Mouse (Mus musculus) kidney, postnatal 10 days (tissue): ENCODE measurements around the gene Cacnb3.
"Not testable (repeated sequence)": the region's sequence is repeated elsewhere in the genome, so short reads cannot be mapped to it uniquely, and the experiment has no call there.

ENCODE experiments used
- DNase-seq: peaks from one replicate; pipeline ENCODE4 v3.0.0; 2021; ENCODE audit warnings: mixed read lengths

The Cacnb3 gene

GRCm38 (mm10) chr15:98630540-98630939, at the start of gene Cacnb3:
Cacnb3 (plus strand) TSS chr15:98630840.
- DNase-seq, result no peak

GRCm38 (mm10) chr15:98582410-98582809, 48.2 kb upstream of the Cacnb3 start:
- peak; percentile 74 for DNase-seq

GRCm38 (mm10) chr15:98582996-98583395, 47.6 kb upstream of the Cacnb3 start:
- DNase-seq, result no peak

DNA sequence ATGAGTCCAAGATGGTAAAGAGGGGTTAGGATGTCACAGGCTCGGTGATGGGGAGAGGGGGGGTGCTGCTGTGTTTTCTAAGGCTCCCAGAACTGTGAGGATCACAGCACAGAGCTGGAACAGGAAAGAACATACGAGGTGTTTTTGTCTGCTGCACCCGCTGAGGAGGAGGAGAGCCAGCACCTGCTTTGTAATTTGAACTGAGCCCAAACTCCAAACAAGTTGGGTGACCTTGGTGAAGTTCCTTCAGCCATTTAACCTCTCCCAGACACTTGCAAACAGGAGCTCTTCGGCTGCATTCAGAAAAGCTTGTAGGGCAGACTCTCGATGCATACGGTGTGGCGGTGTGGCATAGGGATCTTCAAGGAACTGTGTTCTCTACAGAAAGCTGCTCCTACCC, 45.2 kb upstream of the Cacnb3 start:
- no peak for DNase-seq

- not testable (repeated sequence) for DNase-seq
Observed at GRCm38 (mm10) chr15:98586141-98586540, 44.5 kb upstream of the Cacnb3 start.

DNA sequence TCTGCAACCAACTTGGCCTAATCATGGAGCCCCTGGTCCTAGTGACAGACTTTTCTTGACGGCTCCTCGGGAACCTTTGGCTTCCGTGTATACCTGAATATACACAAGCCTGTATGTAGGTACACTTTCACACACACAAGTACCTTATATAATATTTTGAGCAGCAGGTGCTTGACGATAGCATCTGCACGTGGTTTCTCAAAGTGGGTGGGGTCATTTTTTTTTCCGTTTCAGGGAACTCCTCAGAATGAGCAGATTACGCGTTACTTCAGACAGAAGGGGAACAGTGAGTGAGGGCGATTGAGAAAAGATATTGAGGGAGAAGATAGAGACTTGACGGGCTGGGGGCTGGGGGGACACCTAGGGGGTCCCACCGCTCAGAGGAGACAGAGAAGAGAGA, 42.9 kb upstream of the Cacnb3 start:
- no peak for DNase-seq

- DNase-seq, result no peak
Observed at GRCm38 (mm10) chr15:98589640-98590336, 40.9 kb upstream of the Cacnb3 start.

DNA sequence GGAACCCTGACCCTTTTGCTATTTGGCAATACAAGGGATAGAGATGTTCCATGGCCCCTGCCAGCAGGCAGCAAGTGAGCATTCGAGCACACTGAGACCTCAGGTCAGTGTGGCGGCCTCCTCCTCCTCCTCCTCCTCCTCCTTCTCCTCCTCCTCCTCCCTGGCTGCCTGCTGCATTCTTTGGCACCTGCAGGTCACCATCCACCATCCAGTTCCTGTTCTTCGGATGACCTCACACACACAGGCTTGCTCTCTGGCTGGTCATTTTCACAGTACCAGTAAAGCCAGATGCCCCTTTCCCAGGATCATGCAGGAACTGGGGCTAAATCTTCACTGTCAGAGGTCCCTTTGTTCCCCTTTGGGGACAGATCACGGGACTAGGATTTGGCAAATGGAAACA, 39.2 kb upstream of the Cacnb3 start:
- no peak for DNase-seq

- no peak for DNase-seq
Observed at GRCm38 (mm10) chr15:98594193-98594592, 36.4 kb upstream of the Cacnb3 start.

GRCm38 (mm10) chr15:98595049-98595448, 35.6 kb upstream of the Cacnb3 start:
- DNase-seq, result no peak

DNA sequence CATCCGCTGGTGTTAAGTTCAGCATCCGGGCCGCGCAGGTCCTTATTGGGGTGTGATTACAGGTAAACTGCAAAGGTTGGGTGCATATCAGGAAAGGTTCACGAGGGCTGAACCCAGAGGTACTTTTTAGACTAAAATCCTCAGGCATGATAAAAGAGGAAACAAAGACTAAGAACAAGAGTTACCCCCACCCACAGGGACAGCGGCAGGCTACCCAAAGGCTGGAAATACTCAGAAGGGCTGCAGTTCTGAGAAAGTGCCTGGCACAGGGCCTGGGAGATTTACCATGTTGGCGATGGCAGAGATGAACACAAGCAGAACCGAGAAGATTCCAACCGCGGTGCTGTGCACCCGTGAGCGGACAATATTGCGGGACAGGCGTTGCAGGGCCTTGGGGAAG, 34.0 kb upstream of the Cacnb3 start:
- DNase-seq, result no peak

DNA sequence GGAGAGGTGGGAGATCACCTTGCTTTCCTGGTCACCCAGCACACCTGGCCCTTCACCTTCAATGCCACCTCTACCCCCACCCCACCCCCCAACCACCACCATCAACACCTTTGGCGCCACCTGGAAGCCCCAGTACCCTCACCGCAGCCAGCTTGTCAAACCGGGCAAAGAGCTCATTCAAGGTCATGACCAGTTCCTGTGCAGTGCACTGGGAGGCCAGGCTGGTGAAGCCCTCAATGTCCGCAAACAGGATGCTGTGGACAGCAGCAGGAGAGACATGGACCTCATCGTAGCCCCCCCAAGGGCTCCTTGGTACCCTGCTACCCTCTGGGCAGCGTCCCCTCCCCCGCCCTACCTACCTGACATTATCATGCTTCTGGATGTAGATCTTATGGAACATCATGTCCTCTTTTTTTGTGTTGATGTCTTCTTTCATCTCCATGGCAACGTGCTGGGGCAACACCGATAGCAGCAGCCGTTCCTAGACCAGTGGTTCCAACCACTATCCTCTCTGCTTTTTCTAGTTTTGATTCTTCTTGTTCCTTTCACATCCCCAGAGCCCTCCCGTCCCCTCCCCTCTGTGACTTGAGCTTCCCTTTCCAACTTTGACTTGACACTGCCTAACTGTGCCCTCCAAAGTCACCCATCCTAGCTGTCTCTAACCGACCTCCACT, 30.5 kb upstream of the Cacnb3 start:
- no peak for DNase-seq

DNA sequence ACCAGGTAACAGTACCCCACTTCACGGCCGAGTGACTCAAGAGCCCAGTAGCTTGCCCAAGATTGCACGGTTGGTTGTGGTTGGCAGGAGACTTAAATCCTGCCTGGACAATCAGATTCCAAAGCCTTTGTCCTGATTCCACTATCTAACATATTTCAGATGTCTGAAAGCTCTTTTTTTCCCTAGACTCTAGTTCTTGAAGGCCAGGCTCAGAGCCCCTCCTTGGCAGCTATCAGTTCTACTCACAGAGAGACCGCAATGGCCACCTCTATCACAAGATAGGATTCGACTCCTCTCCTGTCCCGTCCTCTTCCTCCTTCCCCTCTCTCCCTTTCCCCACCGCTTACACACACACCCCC, 28.8 kb upstream of the Cacnb3 start:
- DNase-seq, result no peak

- peak; percentile 62 for DNase-seq
Observed at GRCm38 (mm10) chr15:98602191-98602881, 28.3 kb upstream of the Cacnb3 start.

DNA sequence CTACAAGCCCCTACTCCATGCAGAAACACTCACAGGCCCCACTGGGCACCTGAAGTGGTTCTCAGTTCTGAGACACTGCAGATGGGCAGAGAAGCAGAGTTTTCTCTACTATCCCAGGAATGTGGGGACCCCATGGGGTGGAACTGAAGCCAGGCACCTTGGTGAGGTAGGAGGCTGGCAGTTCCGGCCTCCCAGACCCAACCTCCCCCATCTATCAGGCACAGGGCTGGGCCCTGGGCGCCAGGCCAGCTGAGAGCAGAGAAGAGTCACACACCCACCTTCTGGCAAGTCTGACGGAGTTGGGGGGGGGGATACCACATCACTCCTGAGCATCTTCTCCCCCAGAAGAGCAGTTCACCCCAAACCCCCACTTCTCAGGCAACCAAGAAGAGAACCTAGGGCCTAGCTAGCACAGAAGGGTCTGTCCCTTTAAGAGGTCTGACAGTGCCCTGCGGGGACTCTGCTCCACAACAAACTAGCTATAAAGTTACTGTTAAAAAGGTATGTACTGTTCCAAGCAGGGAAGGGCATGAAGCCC, 27.6 kb upstream of the Cacnb3 start:
- peak; percentile 64 for DNase-seq

DNA sequence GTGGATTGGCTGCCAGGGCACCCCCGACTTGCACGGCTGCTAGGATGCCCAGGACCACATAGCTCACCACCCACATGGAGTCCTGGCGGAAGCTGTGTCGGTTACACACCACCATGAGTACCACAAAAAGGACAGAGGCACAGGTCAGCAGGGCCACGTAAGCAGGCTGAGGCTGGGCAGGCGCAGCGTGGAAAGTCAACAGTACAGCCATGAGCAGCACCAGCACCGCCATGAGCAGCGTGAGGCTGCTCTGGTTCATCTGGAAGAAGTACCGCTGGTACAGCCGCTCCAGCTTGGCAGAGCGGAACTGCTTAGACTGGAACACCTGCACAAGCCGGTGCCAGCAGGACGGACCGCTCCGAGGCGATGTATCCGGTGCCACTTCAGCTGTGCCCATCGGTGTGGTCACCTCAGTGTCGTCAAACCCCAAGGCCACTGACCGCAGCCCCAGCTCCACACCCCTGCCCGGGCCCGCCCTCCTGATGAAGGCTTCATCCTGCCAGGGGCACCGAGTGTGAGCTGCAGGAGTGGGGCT, 26.5 kb upstream of the Cacnb3 start:
- no peak for DNase-seq

- DNase-seq, result no peak
Observed at GRCm38 (mm10) chr15:98606051-98606536, 24.5 kb upstream of the Cacnb3 start.

GRCm38 (mm10) chr15:98606739-98607138, 23.9 kb upstream of the Cacnb3 start:
- no peak for DNase-seq

DNA sequence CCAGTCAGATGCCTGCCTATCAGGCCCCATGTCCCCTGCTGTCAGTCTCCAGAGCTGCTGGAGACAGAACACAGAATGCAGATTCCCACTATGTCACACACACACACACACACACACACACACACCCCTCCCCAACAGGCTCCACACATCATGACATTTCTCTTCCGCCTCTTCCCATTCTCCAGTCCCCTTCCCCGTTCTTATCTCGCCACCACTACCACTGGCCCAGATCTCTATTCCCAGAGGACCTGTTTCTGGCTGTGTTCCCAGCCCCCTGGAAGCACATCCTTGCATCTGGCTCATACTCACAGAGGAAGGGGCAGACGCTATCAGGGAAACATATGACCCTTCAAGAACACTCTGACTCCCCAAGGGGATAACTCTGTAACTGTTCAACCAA, 23.1 kb upstream of the Cacnb3 start:
- DNase-seq, result peak; percentile 90

DNA sequence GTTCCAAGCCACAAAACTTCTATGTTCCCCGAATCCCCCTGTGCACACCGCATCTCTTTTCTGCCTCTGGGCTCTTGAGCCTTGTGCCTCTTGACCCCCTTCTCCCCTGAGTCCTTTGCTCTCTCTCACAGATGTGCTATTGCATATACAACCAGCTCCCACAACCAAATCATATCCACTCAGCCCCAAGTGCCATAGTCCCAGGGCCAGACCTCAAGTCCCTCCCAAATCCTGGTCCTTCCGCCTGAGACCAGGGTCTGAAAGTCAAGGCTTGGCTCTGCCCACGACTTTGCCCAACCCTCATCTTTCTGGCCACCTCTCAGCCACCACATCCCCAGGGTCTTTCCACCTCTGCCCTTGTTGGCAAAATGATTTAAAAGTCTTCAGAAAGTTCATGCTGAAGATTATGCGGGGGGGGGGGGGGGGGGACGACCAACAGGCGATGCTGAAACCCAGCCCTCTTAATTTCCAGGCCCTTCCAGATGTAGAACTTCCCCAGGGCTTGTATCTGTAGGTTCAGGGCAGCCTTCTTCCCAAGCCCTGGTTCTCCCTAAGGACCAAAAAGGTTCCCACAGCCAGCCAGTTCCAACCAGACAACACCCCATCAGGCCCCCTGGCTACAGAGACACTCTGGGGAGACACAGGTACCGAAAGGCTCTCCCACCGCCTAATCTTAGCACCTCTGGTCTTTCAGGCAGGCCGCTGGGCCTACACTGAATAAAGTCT, 22.4 kb upstream of the Cacnb3 start:
- DNase-seq, result peak; percentile 51

- peak; percentile 55 for DNase-seq
Observed at GRCm38 (mm10) chr15:98608784-98609250, 21.8 kb upstream of the Cacnb3 start.

- DNase-seq, result peak; percentile 94
Observed at GRCm38 (mm10) chr15:98609331-98610130, 21.1 kb upstream of the Cacnb3 start, which contains the start of gene Adcy6. Adcy6 (minus strand) TSS chr15:98610076.
